Mouse (Mus musculus): ENCODE results near the gene St6galnac3.

The St6galnac3 gene

GRCm38 (mm10) chr3:153334152-153334825, 390.7 kb downstream of the St6galnac3 start:
- no peak for DNase-seq

- no peak for DNase-seq
These were observed 400.7 kb downstream of the St6galnac3 start for GRCm38 (mm10) chr3:153324307-153324706.

GRCm38 (mm10) chr3:153323446-153323845, 401.5 kb downstream of the St6galnac3 start:
- DNase-seq: no peak

GRCm38 (mm10) chr3:153313583-153313982, 411.4 kb downstream of the St6galnac3 start:
- DNase-seq: no peak

GRCm38 (mm10) chr3:153313167-153313566, 411.8 kb downstream of the St6galnac3 start:
- DNase-seq: no peak

- DNase-seq: peak; percentile 11
These were observed 413.0 kb downstream of the St6galnac3 start for GRCm38 (mm10) chr3:153312006-153312405.

GRCm38 (mm10) chr3:153308379-153308778, 416.6 kb downstream of the St6galnac3 start:
- no peak for DNase-seq

- no peak for DNase-seq
These were observed 419.8 kb downstream of the St6galnac3 start for GRCm38 (mm10) chr3:153305153-153305552.

- DNase-seq: no peak
These were observed 422.6 kb downstream of the St6galnac3 start for GRCm38 (mm10) chr3:153302376-153302775.

GRCm38 (mm10) chr3:153296375-153297068, 428.5 kb downstream of the St6galnac3 start:
- DNase-seq: peak; percentile 83

- no peak for DNase-seq
These were observed 432.1 kb downstream of the St6galnac3 start for GRCm38 (mm10) chr3:153292853-153293252.

- DNase-seq: no peak
These were observed 432.6 kb downstream of the St6galnac3 start for GRCm38 (mm10) chr3:153292363-153292762.

GRCm38 (mm10) chr3:153291406-153292045, 433.4 kb downstream of the St6galnac3 start:
- no peak for DNase-seq

GRCm38 (mm10) chr3:153289971-153290370, 435.0 kb downstream of the St6galnac3 start:
- DNase-seq: no peak

- no peak for DNase-seq
These were observed 437.4 kb downstream of the St6galnac3 start for GRCm38 (mm10) chr3:153287564-153287963.

- DNase-seq: no peak
These were observed 437.9 kb downstream of the St6galnac3 start for GRCm38 (mm10) chr3:153287081-153287480.

- DNase-seq: peak; percentile 23
These were observed 442.7 kb downstream of the St6galnac3 start for GRCm38 (mm10) chr3:153282123-153282765.

GRCm38 (mm10) chr3:153278249-153278648, 446.7 kb downstream of the St6galnac3 start:
- DNase-seq: no peak

- peak; percentile 81 for DNase-seq
These were observed 447.5 kb downstream of the St6galnac3 start for GRCm38 (mm10) chr3:153277389-153277999.

- no peak for DNase-seq
These were observed 448.1 kb downstream of the St6galnac3 start for GRCm38 (mm10) chr3:153276830-153277388.

- DNase-seq: no peak
These were observed 448.7 kb downstream of the St6galnac3 start for GRCm38 (mm10) chr3:153276101-153276829.

GRCm38 (mm10) chr3:153272241-153272640, 452.7 kb downstream of the St6galnac3 start:
- DNase-seq: no peak
